Mouse (Mus musculus) E14TG2a.4 (cell line): ENCODE measurements around the gene Olfr503.
"Not testable (repeated sequence)": the region's sequence is repeated elsewhere in the genome, so short reads cannot be mapped to it uniquely, and the experiment has no call there.

ENCODE experiments used
- H3K27me3 ChIP-seq: 2 replicates; pipeline ENCODE4 v1.6.1; 2014; ENCODE audit warnings: low read length, control low read depth; ENCODE audit not compliant: insufficient read depth
- H3K36me3 ChIP-seq: 2 replicates; pipeline ENCODE4 v1.6.1; 2014; ENCODE audit warnings: low read length, control low read depth; ENCODE audit not compliant: insufficient read depth
- H3K4me1 ChIP-seq: replicated peaks from 2 replicates; pipeline ENCODE4 v1.6.1; 2014; ENCODE audit warnings: low read depth, low read length, control low read depth
- H3K4me3 ChIP-seq: replicated peaks from 2 replicates; pipeline ENCODE4 v1.5.1; 2014; ENCODE audit warnings: mild to moderate bottlenecking, low read length
- H3K9me3 ChIP-seq: 2 replicates; pipeline ENCODE4 v1.6.1; 2014; ENCODE audit warnings: low read length, control low read depth
- CTCF ChIP-seq: conservative IDR thresholded peaks from 2 replicates; pipeline ENCODE4 v1.5.1; 2014; ENCODE audit warnings: low read length
- NANOG ChIP-seq: IDR thresholded peaks from 2 replicates; pipeline ENCODE4 v1.6.1; 2014; ENCODE audit warnings: borderline replicate concordance, low read length, mixed read lengths
- POU5F1 ChIP-seq: IDR thresholded peaks from 2 replicates; pipeline ENCODE4 v1.6.1; 2014; ENCODE audit warnings: low read length, borderline replicate concordance

The Olfr503 gene

DNA sequence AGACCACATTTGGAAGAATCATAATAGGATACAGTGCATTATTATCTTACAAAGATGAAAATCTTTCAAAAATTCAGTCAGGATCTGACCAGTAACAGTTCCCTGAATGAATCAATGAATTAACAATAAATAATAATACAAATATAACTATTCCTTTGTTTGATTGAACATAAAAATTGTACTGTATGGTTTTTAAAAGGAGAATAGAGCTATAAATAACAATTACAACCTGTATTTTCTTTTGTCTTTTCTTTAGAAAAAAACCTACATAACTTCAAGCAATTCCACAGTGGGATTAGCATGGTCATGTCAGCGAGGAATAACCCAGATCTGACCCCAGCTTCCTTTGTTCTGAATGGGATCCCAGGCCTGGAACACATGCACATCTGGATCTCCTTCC, at the start of gene Olfr503:
TSS of gene Olfr503 (plus strand) at position 301 of the 400 bp plus-strand sequence.
- not testable (repeated sequence) for H3K4me3 ChIP-seq, H3K36me3 ChIP-seq, H3K27me3 ChIP-seq, H3K9me3 ChIP-seq, H3K4me1 ChIP-seq

DNA sequence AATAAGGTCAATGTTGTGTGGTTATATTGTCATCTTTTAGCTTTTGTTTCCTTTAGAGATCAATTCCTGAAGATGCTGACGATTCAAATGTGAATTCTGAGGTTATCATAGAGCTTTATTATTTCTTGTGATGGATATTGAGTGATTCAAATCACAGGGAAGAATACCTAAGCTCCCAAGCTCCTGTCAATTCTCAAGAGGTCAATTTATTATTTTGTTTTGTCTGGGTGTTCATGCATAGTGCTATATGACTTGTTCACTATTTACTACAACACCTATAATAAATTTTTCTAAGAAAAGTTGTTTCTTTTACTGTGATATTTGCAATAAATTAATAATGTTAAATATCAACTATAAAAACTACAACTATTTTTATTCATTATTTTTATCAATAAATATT, 19.4 kb upstream of the Olfr503 start, which contains the start of gene Olfr502:
TSS of gene Olfr502 (minus strand) at position 101 of the 400 bp plus-strand sequence.
- no peaks in the 10 kb centered on the region; the same call in 1 of the 2 replicates for H3K9me3 ChIP-seq
- TF ChIP-seq CTCF (no peak), NANOG (no peak), POU5F1 (no peak)
- no peak within 1 kb of the TSS for H3K4me3 ChIP-seq

DNA sequence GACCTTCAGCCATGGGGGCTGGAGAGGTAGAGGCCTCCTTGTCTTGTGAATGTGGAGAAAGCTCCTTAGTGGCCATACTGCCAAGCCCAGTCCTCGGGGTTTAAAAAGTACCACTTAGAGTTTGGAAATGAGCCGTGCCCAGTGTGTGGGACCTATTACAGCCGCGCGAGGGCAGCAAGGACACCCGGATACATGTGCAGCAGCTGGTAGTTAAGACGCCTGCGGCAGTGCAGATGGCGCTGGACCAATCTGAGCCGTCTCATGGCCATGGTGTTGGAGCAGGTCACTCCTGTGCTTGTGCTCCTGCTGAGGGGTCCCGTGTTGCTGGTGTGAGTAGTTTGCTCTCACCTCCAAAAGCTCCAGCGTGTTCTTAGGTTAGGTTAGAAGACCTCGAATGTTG, 1.9 kb upstream of the Olfr503 start:
- no peaks in the 10 kb centered on the region for H3K9me3 ChIP-seq
- TF ChIP-seq POU5F1 (no peak), CTCF (peak; percentile 6; the same call in 1 of the 2 replicates)

More for the DNA sequence above, 19.4 kb upstream of the Olfr503 start, which contains the start of gene Olfr502:
- no peaks in the 10 kb centered on the region for H3K4me1 ChIP-seq
- no peaks in the 10 kb centered on the region for H3K36me3 ChIP-seq
- no peaks in the 10 kb centered on the region for H3K27me3 ChIP-seq

DNA sequence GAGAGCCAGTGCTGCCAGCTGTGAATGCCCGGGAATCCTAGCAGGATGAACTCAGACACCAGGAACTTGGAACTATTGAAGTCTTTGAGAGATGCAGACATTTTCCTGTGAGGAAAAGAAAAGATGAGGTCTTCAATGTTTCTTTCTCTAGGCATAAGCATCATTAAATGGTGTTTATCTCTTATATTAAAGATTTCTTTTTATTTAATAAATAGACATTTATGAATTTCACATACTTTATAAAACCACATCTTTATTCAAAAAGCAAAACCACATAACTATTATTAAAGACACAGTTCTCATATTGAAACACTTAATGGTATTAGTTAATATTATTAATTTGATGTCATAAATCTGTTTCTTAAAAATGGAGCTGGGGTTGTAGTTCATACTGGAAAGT, 21.4 kb downstream of the Olfr503 start, which contains the start of gene Olfr504:
TSS of gene Olfr504 (minus strand) at position 101 of the 400 bp plus-strand sequence.
- H3K36me3 ChIP-seq: no peaks in the 10 kb centered on the region
- H3K4me1 ChIP-seq: no peaks in the 10 kb centered on the region
- no peaks in the 10 kb centered on the region for H3K27me3 ChIP-seq
- H3K4me3 ChIP-seq: no peak within 1 kb of the TSS
- peaks cover 79% of the 10 kb centered on the region for H3K9me3 ChIP-seq
- TF ChIP-seq CTCF (no peak), NANOG (no peak), POU5F1 (no peak)

More for the DNA sequence above, 1.9 kb upstream of the Olfr503 start:
- Histone ChIP-seq H3K4me3 (peak overlapping the region; percentile 41), H3K36me3 (no peaks in the 10 kb centered on the region), H3K4me1 (peaks cover 4% of the 10 kb centered on the region; the same call in 1 of the 2 replicates), H3K27me3 (no peaks in the 10 kb centered on the region)

DNA sequence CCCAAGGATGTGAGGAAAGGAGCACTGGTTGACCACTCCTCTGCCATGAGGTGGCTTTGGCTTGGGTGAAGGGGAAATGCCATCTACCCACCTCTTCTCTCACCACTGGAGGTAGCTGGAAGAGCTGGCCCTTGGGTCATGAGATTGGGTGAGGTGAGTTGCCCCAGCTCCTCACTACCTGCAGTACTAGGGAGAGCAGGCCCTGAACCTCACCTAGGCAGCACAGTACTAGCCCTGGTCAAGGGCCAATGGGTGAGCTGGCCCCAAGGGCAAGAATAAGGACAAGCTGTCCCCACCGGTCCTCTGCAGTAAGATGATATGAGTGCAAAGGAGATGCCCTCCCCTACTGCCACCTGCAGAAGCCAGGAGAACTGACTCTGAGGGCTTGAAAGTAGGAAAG, 45.5 kb downstream of the Olfr503 start:
- Histone ChIP-seq H3K9me3 (peaks cover 4% of the 10 kb centered on the region), H3K4me3 (no peak overlapping the region), H3K4me1 (no peaks in the 10 kb centered on the region), H3K36me3 (no peaks in the 10 kb centered on the region), H3K27me3 (no peaks in the 10 kb centered on the region)
- TF ChIP-seq POU5F1 (no peak), CTCF (no peak), NANOG (no peak)
